Mouse (Mus musculus): Measurements from ENCODE around the gene Irak4. TPM values are rescaled to one million over a fixed set of nuclear protein-coding genes. Genes with fewer than 3 reads are reported as not detected.

Irak4 gene
- polyA plus RNA-seq, 1 experiment from 2014 or later: 5.3 TPM

- WGBS: 75% methylated on average over 10 of the region's 10 CpGs
- H3K9ac ChIP-seq: no peak overlapping the region
- H3K36me3 ChIP-seq: no peaks in the 10 kb centered on the region
- no peaks in the 10 kb centered on the region for H3K4me1 ChIP-seq
- H3K27ac ChIP-seq: no peak overlapping the region
- H3K4me3 ChIP-seq: no peak overlapping the region
- ATAC-seq (ENCODE audit: low FRiP score, low read depth): no peak
- no peaks in the 10 kb centered on the region for H3K27me3 ChIP-seq
- H3K9me3 ChIP-seq: no peaks in the 10 kb centered on the region
- no peak overlapping the region for H3K4me2 ChIP-seq (replicated peaks)
These were observed 25.2 kb downstream of the Irak4 start for GRCm38 (mm10) chr15:94568496-94569182.

- no peak overlapping the region for H3K4me2 ChIP-seq (replicated peaks)
- H3K27me3 ChIP-seq: no peaks in the 10 kb centered on the region
- 80% methylated on average over 4 of the region's 4 CpGs for WGBS
- H3K4me1 ChIP-seq: no peaks in the 10 kb centered on the region
- H3K36me3 ChIP-seq: no peaks in the 10 kb centered on the region
- no peak overlapping the region for H3K4me3 ChIP-seq
- no peaks in the 10 kb centered on the region for H3K9me3 ChIP-seq
- H3K27ac ChIP-seq: no peak overlapping the region
- no peak overlapping the region for H3K9ac ChIP-seq
- no peak for ATAC-seq (ENCODE audit: low FRiP score, low read depth)
These were observed 28.1 kb downstream of the Irak4 start for GRCm38 (mm10) chr15:94571501-94571900.

GRCm38 (mm10) chr15:94572746-94573145, 29.3 kb downstream of the Irak4 start:
- Histone ChIP-seq H3K4me2 (replicated peaks) (no peak overlapping the region), H3K27me3 (no peaks in the 10 kb centered on the region), H3K27ac (no peak overlapping the region), H3K4me1 (no peaks in the 10 kb centered on the region; the same call in 1 of the 2 replicates), H3K4me3 (no peak overlapping the region), H3K9ac (no peak overlapping the region), H3K9me3 (no peaks in the 10 kb centered on the region), H3K36me3 (no peaks in the 10 kb centered on the region)
- ATAC-seq (ENCODE audit: low FRiP score, low read depth): no peak
- WGBS: 71% methylated on average over 8 of the region's 8 CpGs

GRCm38 (mm10) chr15:94574566-94575268, 31.3 kb downstream of the Irak4 start:
- no peak for ATAC-seq (ENCODE audit: low FRiP score, low read depth)
- no peaks in the 10 kb centered on the region for H3K27me3 ChIP-seq
- 72% methylated on average over 4 of the region's 4 CpGs for WGBS

GRCm38 (mm10) chr15:94582000-94582593, 38.7 kb downstream of the Irak4 start:
- 50% methylated on average over 7 of the region's 7 CpGs for WGBS
- no peak overlapping the region for H3K4me2 ChIP-seq (replicated peaks)
- H3K27ac ChIP-seq: no peak overlapping the region
- peaks cover 76% of the 10 kb centered on the region for H3K36me3 ChIP-seq
- no peak for ATAC-seq (ENCODE audit: low FRiP score, low read depth)
- H3K9me3 ChIP-seq: no peaks in the 10 kb centered on the region
- no peak overlapping the region for H3K4me3 ChIP-seq
- no peak overlapping the region for H3K9ac ChIP-seq
- 0 out of 2 replicates have a peak, but pooled peaks cover 2% of the 10 kb centered on the region for H3K4me1 ChIP-seq
- no peaks in the 10 kb centered on the region for H3K27me3 ChIP-seq

More at GRCm38 (mm10) chr15:94574566-94575268, 31.3 kb downstream of the Irak4 start:
- Histone ChIP-seq H3K27ac (no peak overlapping the region), H3K4me2 (replicated peaks) (no peak overlapping the region), H3K4me1 (no peaks in the 10 kb centered on the region; the same call in 1 of the 2 replicates), H3K9me3 (no peaks in the 10 kb centered on the region), H3K9ac (no peak overlapping the region), H3K36me3 (peaks cover 12% of the 10 kb centered on the region), H3K4me3 (no peak overlapping the region)

- Histone ChIP-seq H3K27ac (no peak overlapping the region), H3K9ac (no peak overlapping the region; the same call in 1 of the 2 replicates), H3K36me3 (peaks cover 73% of the 10 kb centered on the region), H3K9me3 (no peaks in the 10 kb centered on the region), H3K27me3 (no peaks in the 10 kb centered on the region), H3K4me2 (replicated peaks) (no peak overlapping the region), H3K4me1 (peaks cover 8% of the 10 kb centered on the region), H3K4me3 (no peak overlapping the region)
- no peak for ATAC-seq (ENCODE audit: low FRiP score, low read depth)
- 85% methylated on average over 10 of the region's 10 CpGs for WGBS
These were observed 39.7 kb downstream of the Irak4 start for GRCm38 (mm10) chr15:94583153-94583552.

GRCm38 (mm10) chr15:94584738-94585137, 41.3 kb downstream of the Irak4 start:
- H3K4me2 ChIP-seq (replicated peaks): no peak overlapping the region
- no peak overlapping the region for H3K27ac ChIP-seq
- no peaks in the 10 kb centered on the region for H3K27me3 ChIP-seq
- 84% methylated on average over 4 of the region's 4 CpGs for WGBS
- no peaks in the 10 kb centered on the region for H3K9me3 ChIP-seq
- H3K9ac ChIP-seq: no peak overlapping the region
- peaks cover 14% of the 10 kb centered on the region for H3K4me1 ChIP-seq
- no peak overlapping the region for H3K4me3 ChIP-seq
- H3K36me3 ChIP-seq: peaks cover 63% of the 10 kb centered on the region
- ATAC-seq (ENCODE audit: low FRiP score, low read depth): no peak

GRCm38 (mm10) chr15:94587826-94588715, 44.6 kb downstream of the Irak4 start:
- Histone ChIP-seq H3K9me3 (no peaks in the 10 kb centered on the region), H3K4me1 (peaks cover 12% of the 10 kb centered on the region), H3K9ac (peak overlapping the region; percentile 95; the same call in 1 of the 2 replicates), H3K27me3 (no peaks in the 10 kb centered on the region), H3K4me2 (replicated peaks) (peak overlapping the region; percentile 72), H3K4me3 (peak overlapping the region; percentile 97), H3K36me3 (peaks cover 32% of the 10 kb centered on the region), H3K27ac (no peak overlapping the region)
- ATAC-seq (ENCODE audit: low FRiP score, low read depth): no peak
- WGBS: 64% methylated on average over 9 of the region's 9 CpGs

GRCm38 (mm10) chr15:94589219-94590075, 46.0 kb downstream of the Irak4 start, which contains the start of gene Twf1:
Gene Twf1 (minus strand): TSS chr15:94589889.
- Histone ChIP-seq H3K27ac (peak within 1 kb of the TSS; percentile 70), H3K9me3 (no peaks in the 10 kb centered on the region), H3K9ac (peak within 1 kb of the TSS; percentile 95), H3K4me1 (peaks cover 12% of the 10 kb centered on the region), H3K4me3 (peak within 1 kb of the TSS; percentile 97), H3K27me3 (no peaks in the 10 kb centered on the region), H3K4me2 (replicated peaks) (peak within 1 kb of the TSS; percentile 72), H3K36me3 (peaks cover 18% of the 10 kb centered on the region)
- peak; percentile 99 for ATAC-seq (ENCODE audit: low FRiP score, low read depth)
- WGBS: under 1% methylated on average over 69 of the region's 70 CpGs

- WGBS: 11% methylated on average over 8 of the region's 8 CpGs
- H3K9me3 ChIP-seq: no peaks in the 10 kb centered on the region
- no peaks in the 10 kb centered on the region for H3K27me3 ChIP-seq
- H3K4me1 ChIP-seq: peaks cover 12% of the 10 kb centered on the region
- peak overlapping the region; percentile 97 for H3K4me3 ChIP-seq
- H3K4me2 ChIP-seq (replicated peaks): peak overlapping the region; percentile 58
- no peak overlapping the region for H3K27ac ChIP-seq
- H3K9ac ChIP-seq: peak overlapping the region; percentile 43; the same call in 1 of the 2 replicates
- ATAC-seq (ENCODE audit: low FRiP score, low read depth): 0 out of 2 replicates have a peak, but pooled peaks have one; percentile 4
- peaks cover 12% of the 10 kb centered on the region for H3K36me3 ChIP-seq
These were observed 46.6 kb downstream of the Irak4 start for GRCm38 (mm10) chr15:94590083-94590482.

- Histone ChIP-seq H3K9me3 (no peaks in the 10 kb centered on the region), H3K4me1 (peaks cover 12% of the 10 kb centered on the region), H3K27ac (no peak overlapping the region), H3K4me2 (replicated peaks) (no peak overlapping the region), H3K36me3 (peaks cover under 1% of the 10 kb centered on the region; the same call in 1 of the 2 replicates), H3K4me3 (no peak overlapping the region), H3K9ac (no peak overlapping the region), H3K27me3 (no peaks in the 10 kb centered on the region)
- 54% methylated on average over 4 of the region's 4 CpGs for WGBS
- no peak for ATAC-seq (ENCODE audit: low FRiP score, low read depth)
These were observed 47.9 kb downstream of the Irak4 start for GRCm38 (mm10) chr15:94591356-94591755.
